Comparison of ENCODE assay signal across 11 mouse cellular contexts in the genomic region with DNA sequence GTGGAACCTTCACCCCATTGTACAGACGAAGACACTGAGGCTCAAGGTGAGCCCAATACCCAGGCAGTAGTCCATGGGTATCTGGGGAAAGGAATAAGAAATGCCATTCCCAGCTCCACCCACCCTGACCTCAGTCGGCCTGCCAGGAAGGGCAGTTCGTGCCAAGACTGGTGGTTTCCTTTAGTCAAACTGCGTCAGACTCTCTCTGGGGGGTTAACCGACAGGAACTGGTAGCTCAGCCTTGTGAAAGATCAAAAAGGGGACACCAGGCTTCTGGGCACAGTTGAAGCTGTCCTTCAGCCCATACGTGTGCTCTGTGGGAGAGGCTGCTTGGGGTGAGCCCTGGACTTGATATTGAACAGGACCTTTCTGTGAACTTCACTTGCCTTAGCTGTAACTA. TPM values are rescaled to one million over a fixed set of nuclear protein-coding genes. Genes with fewer than 3 reads are reported as not detected.
A peak's percentile ranks its signal among the peaks of the same experiment; 100 is the strongest.
DNase-seq lines count a peak whose midpoint lies in the region; ATAC-seq and TF ChIP-seq lines count a peak whose summit lies in the region.
"Had no signal": no experiment of that assay in that cellular context is flagged by ENCODE, and none has a peak within 500 bp of the region (broad histone marks: within the 10 kb centered on the region; RNA-seq: fewer than 3 reads in every experiment).

No protein-coding gene starts in this region.

- H3K4me1 ChIP-seq in intestine, postnatal 0 days (replicated peaks; ENCODE audit: control insufficient read depth, insufficient read depth, low read length), result no peaks in the 10 kb centered on the region
- H3K4me1 ChIP-seq in midbrain, postnatal 0 days (ENCODE audit: insufficient read depth, low read length), result peaks cover 3% of the 10 kb centered on the region; the same call in 1 of the 2 replicates

- WGBS in intestine, postnatal 0 days, result 73% methylated on average over 6 of the region's 6 CpGs
- 78% methylated on average over 6 of the region's 6 CpGs for WGBS in midbrain, postnatal 0 days

- no peaks in the 10 kb centered on the region for H3K27me3 ChIP-seq in intestine, postnatal 0 days (replicated peaks; ENCODE audit: control insufficient read depth, insufficient read depth, low read length)
- no peaks in the 10 kb centered on the region for H3K27me3 ChIP-seq in midbrain, postnatal 0 days (ENCODE audit: insufficient read depth, low read length)
- H3K27me3 ChIP-seq: limb, embryonic 13.5 days had no signal

- no peak overlapping the region for H3K27ac ChIP-seq in intestine, postnatal 0 days (ENCODE audit: low read depth, low read length)
- H3K27ac ChIP-seq in midbrain, postnatal 0 days (ENCODE audit: low read depth, low read length), result no peak overlapping the region
- H3K27ac ChIP-seq: hindbrain, embryonic 14.5 days; limb, embryonic 13.5 days; midbrain, embryonic 10.5 days had no signal

- no peak overlapping the region for H3K4me3 ChIP-seq in intestine, postnatal 0 days (ENCODE audit: low read depth, low read length)
- no peak overlapping the region for H3K4me3 ChIP-seq in midbrain, postnatal 0 days (ENCODE audit: low read depth, low read length)
- H3K4me3 ChIP-seq: limb, embryonic 13.5 days; midbrain, embryonic 10.5 days had no signal

- no peaks in the 10 kb centered on the region for H3K36me3 ChIP-seq in intestine, postnatal 0 days (ENCODE audit: control insufficient read depth, insufficient read depth)
- no peaks in the 10 kb centered on the region for H3K36me3 ChIP-seq in midbrain, postnatal 0 days (ENCODE audit: insufficient read depth, low read length)
- H3K36me3 ChIP-seq: limb, embryonic 13.5 days; midbrain, embryonic 10.5 days had no signal

- H3K9ac ChIP-seq in intestine, postnatal 0 days (ENCODE audit: low read depth, low read length), result no peak overlapping the region
- no peak overlapping the region for H3K9ac ChIP-seq in midbrain, postnatal 0 days (replicated peaks; ENCODE audit: low read length, poor library complexity, severe bottlenecking)
- H3K9ac ChIP-seq: hindbrain, embryonic 14.5 days; limb, embryonic 13.5 days had no signal

- DNase-seq in adrenal gland, adult 8-10 months, result peak; percentile 71
- no peak for DNase-seq in adrenal gland, postnatal 25 days
- peak; percentile 70 for DNase-seq in 3134 (ENCODE audit: extremely low read depth, insufficient read length, low spot score)
- peak; percentile 81 for DNase-seq in adrenal gland, postnatal 10 days
- DNase-seq in lung, postnatal 4 days, result peak; percentile 63 to 65
- no peak for DNase-seq in frontal cortex, postnatal 36 days (ENCODE audit: low spot score in 2 of 2)
- no peak for DNase-seq in midbrain, postnatal 0 days (ENCODE audit: low spot score)

- no peak for TF ChIP-seq CTCF in intestine, postnatal 0 days (IDR thresholded peaks at IDR 0.05; ENCODE audit: low read depth)
- TF ChIP-seq CTCF in midbrain, postnatal 0 days (IDR thresholded peaks at IDR 0.05), result no peak

- H3K4me2 ChIP-seq in intestine, postnatal 0 days (replicated peaks; ENCODE audit: low read depth), result no peak overlapping the region
- H3K4me2 ChIP-seq in midbrain, postnatal 0 days (ENCODE audit: low read depth, low read length, poor library complexity, severe bottlenecking), result no peak overlapping the region
- H3K4me2 ChIP-seq: hindbrain, embryonic 14.5 days; limb, embryonic 13.5 days had no signal

- H3K9me3 ChIP-seq in intestine, postnatal 0 days (ENCODE audit: control insufficient read depth), result no peaks in the 10 kb centered on the region
- H3K9me3 ChIP-seq in midbrain, postnatal 0 days (ENCODE audit: low read length), result no peaks in the 10 kb centered on the region
- H3K9me3 ChIP-seq: limb, embryonic 13.5 days; midbrain, embryonic 10.5 days had no signal

- ATAC-seq in intestine, postnatal 0 days, result no peak
- no peak for ATAC-seq in midbrain, postnatal 0 days (ENCODE audit: low FRiP score)

RNA-seq across cellular contexts. Expression of gene Ddit4, which starts 19.1 kb away (rescaled TPM):
- 10 to 100 TPM; 27.9 to 91.5 (median 34.7) TPM for total RNA-seq in adrenal gland, adult 8-10 months (2022)
- total RNA-seq in adrenal gland, postnatal 25 days (2021), result 35.7 and 57.7 TPM in 2 replicates
- 100 to 1,000 TPM in 1 of 2 experiments, 10 to 100 TPM in 1; 46.2 to 129 TPM for total RNA-seq in adrenal gland, postnatal 10 days (2021)
- 11.5 and 17.8 TPM in 2 replicates for polyA plus RNA-seq in intestine, postnatal 0 days (2015; fragmentation: Nextera tagmentation; extraction: Ambion mirVana)
- total RNA-seq in midbrain, postnatal 0 days (2014; rRNA removed), result 56.6 and 57.5 TPM in 2 replicates
- 43.4 and 43.6 TPM in 2 replicates for polyA plus RNA-seq in midbrain, postnatal 0 days (2015; fragmentation: Nextera tagmentation; extraction: Ambion mirVana)

RNA-seq across cellular contexts. Expression of gene Dnajb12, which starts 53.2 kb away (rescaled TPM):
- 10 to 100 TPM; 59.3 to 67.0 (median 62.9) TPM for total RNA-seq in adrenal gland, adult 8-10 months (2022)
- 65.1 and 69.2 TPM in 2 replicates for total RNA-seq in adrenal gland, postnatal 25 days (2021)
- total RNA-seq in adrenal gland, postnatal 10 days (2021), result 10 to 100 TPM; 45.4 to 52.7 TPM
- 25.6 and 27.4 TPM in 2 replicates for polyA plus RNA-seq in intestine, postnatal 0 days (2015; fragmentation: Nextera tagmentation; extraction: Ambion mirVana)
- 47.9 and 51.6 TPM in 2 replicates for total RNA-seq in midbrain, postnatal 0 days (2014; rRNA removed)
- 25.7 and 26.3 TPM in 2 replicates for polyA plus RNA-seq in midbrain, postnatal 0 days (2015; fragmentation: Nextera tagmentation; extraction: Ambion mirVana)

Comparison
In these comparisons a context has a peak if more than half of its experiments do, and no peak if none do; other contexts are left out.
1. DNase-seq: peak in adrenal gland, adult 8-10 months (single experiment), 3134 (single experiment), adrenal gland, postnatal 10 days (single experiment) and lung, postnatal 4 days (2 of 2); none in adrenal gland, postnatal 25 days (single experiment), frontal cortex, postnatal 36 days (0 of 2) and midbrain, postnatal 0 days (single experiment).